Mouse (Mus musculus) c-Kit-positive CD71-negative TER-119-negative erythroid progenitor cells, embryonic 14.5 days (primary cell): Measurements from ENCODE around the gene Hao1.
A peak's percentile ranks its signal among the peaks of the same experiment; 100 is the strongest.

Source experiments
- DNase-seq: peaks from one replicate; pipeline ENCODE4 v3.0.0-alpha.2; 2013; ENCODE audit warnings: low read depth

The Hao1 gene

DNA sequence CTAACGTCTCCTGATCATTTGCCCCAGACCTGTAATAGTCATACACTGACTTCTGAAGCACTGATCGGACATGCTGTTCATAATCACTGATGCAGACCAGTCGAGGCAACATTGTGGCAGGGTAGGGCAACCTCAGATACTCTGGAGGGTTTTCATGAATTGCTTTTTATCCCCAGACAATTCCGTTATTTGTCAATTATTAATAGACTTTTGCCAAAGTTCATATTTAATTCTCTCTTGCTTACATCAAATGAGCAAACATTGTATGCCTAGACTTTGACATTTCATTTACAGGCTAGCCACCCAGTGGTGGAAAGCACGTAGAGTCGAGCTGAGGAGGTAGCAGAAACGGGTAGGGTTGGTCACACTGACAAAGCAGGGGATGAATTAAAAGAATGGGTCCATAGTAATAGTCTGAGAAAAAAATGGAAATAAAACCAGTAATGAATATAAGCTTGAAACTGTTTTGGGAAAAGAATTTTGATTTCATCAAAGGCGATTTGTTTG is at the start of gene Hao1:
Gene Hao1, minus strand, starts transcription at position 148 of the 507 bp plus-strand sequence.
- DNase-seq: no peak

DNA sequence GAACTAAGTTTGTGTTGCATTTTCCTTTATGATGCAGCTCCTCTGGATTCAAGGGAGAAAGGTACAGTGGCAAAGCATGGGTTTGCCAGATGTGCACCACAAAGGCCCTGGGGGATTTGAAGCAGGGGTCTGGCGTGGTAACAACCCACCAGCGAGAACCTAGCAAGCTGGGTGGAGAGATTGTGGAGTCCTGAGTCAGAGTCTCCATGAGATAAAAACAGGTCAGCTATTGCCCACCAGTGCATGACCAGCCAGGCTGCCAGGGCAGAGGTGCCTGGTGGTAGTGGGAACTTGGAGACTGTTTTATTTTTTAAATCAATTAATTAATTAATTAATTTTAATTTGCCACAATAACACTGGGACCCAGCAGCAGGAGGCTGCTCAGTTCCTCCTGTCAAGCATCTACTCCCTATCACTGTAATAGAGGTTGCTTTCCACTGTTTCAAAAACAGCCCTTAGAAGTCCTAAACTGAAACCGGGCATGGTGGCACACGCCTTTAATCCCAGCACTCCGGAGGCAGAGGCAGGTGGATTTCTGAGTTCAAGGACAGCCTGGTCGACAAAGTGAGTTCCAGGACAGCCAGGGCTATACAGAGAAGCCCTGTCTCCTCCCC is 37.0 kb upstream of the Hao1 start:
- DNase-seq: no peak

GRCm38 (mm10) chr2:134585243-134585642 is 31.1 kb upstream of the Hao1 start:
- no peak for DNase-seq

DNA sequence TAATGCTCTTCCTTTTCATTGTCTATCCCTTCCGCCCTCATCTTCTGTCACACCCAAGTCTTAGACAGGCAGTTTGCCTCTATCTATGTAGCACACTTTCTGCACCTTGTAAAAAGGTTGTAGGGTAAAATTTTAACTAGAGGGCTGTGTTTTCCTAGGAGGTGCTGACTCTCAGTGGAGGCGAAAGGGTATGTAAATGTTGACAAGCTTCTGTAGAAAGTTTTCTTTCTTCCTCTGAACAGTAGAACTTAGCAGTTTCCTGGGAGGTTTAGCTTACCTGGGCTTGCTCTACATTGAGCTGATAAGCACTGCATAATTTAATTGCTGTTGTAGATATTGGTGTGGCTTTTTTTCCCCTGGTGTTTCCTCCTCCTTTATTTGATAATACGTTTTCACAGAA is 5.3 kb upstream of the Hao1 start:
- no peak for DNase-seq

- DNase-seq: no peak
Observed at GRCm38 (mm10) chr2:134552358-134552757, 1.8 kb downstream of the Hao1 start.

DNA sequence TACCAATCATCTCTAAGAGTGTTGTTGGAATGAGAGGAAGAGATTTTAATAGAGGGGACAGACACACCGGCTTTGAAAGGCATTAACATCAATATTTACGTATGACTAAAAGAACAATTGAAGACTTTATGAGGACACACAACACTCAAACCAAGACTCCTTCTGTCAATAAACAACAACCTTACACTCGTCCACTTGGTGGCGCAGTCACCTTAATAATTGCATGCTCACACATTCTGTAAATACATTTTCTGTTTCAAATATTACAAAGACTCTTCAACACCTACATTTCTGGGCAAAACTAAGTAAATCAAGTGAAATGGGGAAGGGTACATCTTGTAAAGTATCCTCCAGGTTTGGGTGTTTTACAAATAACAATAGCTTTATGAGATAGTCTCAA is 4.4 kb downstream of the Hao1 start:
- peak; percentile 51 for DNase-seq

- no peak for DNase-seq
Observed at GRCm38 (mm10) chr2:134545116-134545515, 9.1 kb downstream of the Hao1 start.

- DNase-seq: no peak
Observed at GRCm38 (mm10) chr2:134544321-134545065, 9.7 kb downstream of the Hao1 start.

GRCm38 (mm10) chr2:134543501-134543900 is 10.7 kb downstream of the Hao1 start:
- no peak for DNase-seq

DNA sequence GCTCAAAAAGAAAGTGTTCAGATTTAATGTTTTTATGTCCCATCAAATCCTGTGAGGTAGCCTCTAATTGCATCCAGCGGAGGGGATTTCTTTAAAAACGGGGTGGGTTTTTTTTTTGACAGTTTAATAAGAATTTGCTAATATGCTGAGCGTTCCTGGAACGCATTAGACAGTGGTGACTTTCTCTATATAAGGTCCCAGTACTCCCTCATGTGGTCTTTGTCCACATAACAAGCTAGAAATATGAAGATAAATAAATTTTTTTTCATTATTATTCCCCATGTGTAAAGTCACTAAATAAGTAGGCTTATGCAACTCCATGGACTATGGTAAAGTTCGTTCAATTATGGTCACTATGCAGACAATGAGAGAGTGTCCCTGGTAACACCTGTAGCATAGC is 13.1 kb downstream of the Hao1 start:
- DNase-seq: no peak

GRCm38 (mm10) chr2:134538451-134538850 is 15.7 kb downstream of the Hao1 start:
- no peak for DNase-seq

- no peak for DNase-seq
Observed at GRCm38 (mm10) chr2:134528122-134528810, 25.9 kb downstream of the Hao1 start.

DNA sequence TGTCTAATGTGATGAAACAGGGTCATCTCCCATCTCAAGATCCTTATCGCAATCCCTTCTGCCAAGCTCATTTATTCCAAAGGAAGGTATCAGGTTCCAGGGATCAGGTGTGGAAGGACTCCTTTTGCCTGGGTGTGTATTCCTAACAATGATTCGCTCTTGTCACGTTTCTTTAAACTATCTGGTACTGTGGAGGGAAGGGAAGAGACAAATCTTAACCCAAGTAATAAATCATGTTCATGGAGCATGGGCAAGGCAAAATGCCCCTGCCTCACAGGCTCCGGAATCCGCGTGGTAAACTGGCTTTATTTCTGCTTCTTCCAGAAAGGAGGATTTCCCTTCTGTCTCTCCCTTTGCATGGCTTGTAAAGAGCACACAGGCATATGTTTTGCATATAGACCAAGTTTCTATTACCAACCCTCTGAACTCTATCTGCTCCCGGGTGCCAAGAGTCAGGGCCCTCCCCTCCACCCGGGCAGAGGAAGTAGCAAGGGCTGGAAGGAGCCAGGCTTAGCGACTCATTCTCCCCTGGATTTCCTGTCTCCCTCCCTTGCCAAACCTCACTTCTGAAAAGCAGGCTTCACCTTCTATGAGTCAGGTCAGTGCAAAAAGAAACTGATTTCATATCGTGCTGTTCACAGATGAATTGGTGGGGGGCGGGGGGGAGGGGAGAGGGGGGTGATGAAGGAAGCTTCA is 26.6 kb downstream of the Hao1 start:
- peak; percentile 14 for DNase-seq

- DNase-seq: peak; percentile 12
Observed at GRCm38 (mm10) chr2:134518042-134518441, 36.1 kb downstream of the Hao1 start.

DNA sequence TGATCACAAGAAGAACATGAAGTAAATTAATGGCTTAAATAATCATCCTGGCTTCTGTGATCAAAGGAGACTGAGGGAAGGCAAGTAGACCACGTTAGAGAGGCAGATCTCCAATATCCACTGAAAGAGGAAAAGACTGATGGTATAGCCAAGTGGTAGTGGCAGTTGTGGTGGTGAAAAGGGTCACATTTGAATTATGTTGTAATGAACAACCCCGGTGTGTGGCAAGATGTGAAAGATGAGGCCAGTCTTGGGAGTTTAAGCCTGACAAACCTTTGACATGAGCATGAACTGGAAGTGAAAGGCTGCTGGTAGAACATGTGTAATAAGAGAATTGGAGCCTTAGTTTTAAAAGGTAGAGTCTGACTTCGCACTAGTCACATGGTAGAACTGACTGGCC is 54.4 kb downstream of the Hao1 start:
- DNase-seq: no peak

DNA sequence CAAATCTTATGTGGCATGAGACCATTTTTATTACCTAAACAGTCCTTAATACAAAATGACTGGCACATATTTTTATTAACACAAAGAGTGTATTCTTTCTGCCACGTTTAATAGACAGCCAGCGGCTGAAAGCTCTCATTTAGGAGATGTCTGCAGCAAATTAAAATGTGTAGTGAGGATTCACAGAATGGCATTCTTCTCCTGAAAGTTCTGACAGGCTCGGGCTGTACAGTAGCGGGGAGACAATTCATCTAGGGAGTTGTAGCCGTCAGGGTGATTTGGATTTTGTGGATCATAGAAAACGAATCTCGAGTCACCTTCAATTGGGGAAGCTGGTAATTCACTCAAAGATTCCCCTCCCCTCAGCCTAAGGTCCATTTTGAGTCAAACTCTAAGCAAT is 55.7 kb downstream of the Hao1 start:
- no peak for DNase-seq

- DNase-seq: no peak
Observed at GRCm38 (mm10) chr2:134488671-134489070, 65.5 kb downstream of the Hao1 start.

GRCm38 (mm10) chr2:134486055-134486834 is 67.9 kb downstream of the Hao1 start:
- no peak for DNase-seq

DNA sequence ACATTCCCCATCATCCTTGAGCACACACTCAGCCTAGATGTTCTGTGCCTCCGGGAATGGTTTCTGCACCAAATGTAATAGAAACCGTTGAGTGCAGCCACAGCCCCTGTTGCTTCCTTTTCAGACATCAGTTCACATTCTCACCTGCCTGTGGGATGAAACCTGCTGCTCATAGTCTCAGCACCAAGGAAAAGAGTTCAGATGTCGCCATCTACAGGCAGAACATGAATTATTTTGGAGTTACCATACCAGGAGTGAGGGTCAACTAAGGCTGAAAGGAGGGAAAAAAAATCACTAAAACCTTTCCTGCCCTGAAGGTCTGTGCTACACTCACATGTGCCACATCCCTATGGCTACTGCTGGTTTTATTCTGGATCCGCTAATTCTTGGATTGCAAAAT is 71.5 kb downstream of the Hao1 start:
- DNase-seq: peak; percentile 9

DNA sequence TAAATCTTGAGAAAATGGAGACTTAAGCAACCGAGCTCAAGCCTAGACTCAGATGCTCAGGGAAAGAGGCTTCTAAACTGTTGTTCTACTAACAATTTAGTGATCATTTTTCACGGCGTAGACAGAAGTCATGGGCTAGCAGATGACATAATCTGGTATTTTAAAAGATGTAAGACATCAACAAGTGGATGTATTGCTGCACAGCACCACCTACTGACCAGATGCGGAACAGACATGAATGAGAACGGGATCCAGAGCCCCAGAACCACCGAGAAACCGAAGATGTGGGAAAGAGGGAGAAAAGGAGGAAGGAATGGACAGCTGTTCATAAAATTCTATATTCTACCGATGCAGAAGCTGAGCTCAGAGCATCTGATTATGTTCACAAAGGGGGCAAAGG is 72.4 kb downstream of the Hao1 start:
- peak; percentile 50 for DNase-seq

DNA sequence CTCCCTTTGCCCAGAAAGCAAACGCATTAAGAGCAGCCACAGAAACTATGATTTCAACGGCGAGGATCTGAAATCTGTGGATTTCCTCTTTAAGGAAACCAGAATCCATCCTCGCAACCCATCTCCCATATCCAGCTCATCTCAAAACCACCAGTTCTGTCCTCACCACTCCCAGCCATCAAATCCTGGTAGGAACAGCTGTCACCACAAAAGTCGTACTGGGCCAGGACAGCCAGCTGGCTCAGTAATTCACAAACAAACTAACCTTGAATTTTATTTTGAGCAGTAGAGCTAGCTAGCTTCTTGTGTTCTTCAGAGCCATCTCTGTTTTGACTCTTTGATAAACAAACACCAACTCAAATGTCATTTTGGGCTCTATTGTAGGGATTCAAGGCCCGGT is 73.0 kb downstream of the Hao1 start:
- no peak for DNase-seq

GRCm38 (mm10) chr2:134465132-134465531 is 89.0 kb downstream of the Hao1 start:
- DNase-seq: peak; percentile 6
